Mouse (Mus musculus) heart, postnatal 0 days (tissue): Measurements from ENCODE around the gene Ntm.

Source experiments
- CTCF ChIP-seq: IDR thresholded peaks from 2 replicates; pipeline ENCODE4 v1.5.1; 2016; ENCODE audit warnings: antibody characterized with exemption, control low read depth, low read depth
- EP300 ChIP-seq: IDR thresholded peaks from 2 replicates; pipeline ENCODE4 v1.6.1; 2016; ENCODE audit warnings: antibody characterized with exemption, low read depth

GRCm38 (mm10) chr9:29827240-29827660, 135.7 kb downstream of the Ntm start:
- TF ChIP-seq EP300: no peak
- TF ChIP-seq CTCF: no peak
